Mouse (Mus musculus) CD4-positive, CD25-positive, alpha-beta regulatory T cell, adult 4 months (primary cell): ENCODE data around the gene Olfr1166. TPM values are rescaled to one million over a fixed set of nuclear protein-coding genes. Genes with fewer than 3 reads are reported as not detected.
"Not testable (repeated sequence)": the region's sequence is repeated elsewhere in the genome, so short reads cannot be mapped to it uniquely, and the experiment has no call there.

Experiments
- ATAC-seq: one replicate; pipeline ENCODE4 v1.8.0; 2017
- polyA plus RNA-seq, 2 experiments: library from polyadenylated mRNA; unstranded; fragments of 100-300 nt; shearing (Covaris generic); gene quantifications; one replicate each; pipeline ENCODE4 v1.2.1; 2017

Gene Olfr1166
- polyA plus RNA-seq: not detected

DNA sequence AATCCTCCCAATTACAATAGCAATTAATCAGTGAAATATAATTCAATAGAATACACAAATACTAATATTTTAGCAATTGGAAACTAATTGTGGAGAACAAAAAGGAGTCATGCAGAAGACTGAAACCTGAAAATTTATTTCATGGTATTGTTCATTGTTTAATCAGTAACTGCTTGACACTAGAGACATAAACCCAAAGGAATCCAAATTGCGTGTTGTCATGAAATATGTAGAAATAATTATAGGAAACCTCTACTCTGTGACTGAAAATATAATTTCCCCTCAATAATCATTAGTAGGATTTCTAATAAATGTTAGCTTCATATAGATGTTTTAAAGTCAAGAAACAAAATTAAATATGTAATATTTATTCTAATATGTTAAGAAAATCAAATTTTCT, at the start of gene Olfr1166:
Gene Olfr1166, minus strand, starts transcription at position 101 of the 400 bp plus-strand sequence.
- ATAC-seq: no peak

DNA sequence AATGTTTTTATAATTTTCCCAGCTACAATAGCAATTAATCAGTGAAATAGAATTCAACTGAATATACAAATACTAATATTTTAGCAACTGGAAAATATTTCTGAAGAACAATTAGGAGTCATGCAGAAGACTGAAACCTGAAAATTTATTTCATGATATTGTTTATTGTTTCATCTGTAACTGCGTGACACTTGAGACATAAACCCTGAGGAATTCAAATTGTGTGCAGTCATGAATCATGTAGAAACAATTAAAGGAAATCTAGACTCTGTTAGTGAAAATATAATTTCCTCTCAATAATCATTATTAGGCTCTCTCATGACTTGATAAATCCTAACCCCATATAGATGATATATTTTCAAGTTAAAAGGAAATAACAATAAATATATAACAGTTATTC, 27.0 kb upstream of the Olfr1166 start, which contains the start of gene Olfr1167:
Gene Olfr1167, minus strand, starts transcription at position 101 of the 400 bp plus-strand sequence.
- ATAC-seq: not testable (repeated sequence)

DNA sequence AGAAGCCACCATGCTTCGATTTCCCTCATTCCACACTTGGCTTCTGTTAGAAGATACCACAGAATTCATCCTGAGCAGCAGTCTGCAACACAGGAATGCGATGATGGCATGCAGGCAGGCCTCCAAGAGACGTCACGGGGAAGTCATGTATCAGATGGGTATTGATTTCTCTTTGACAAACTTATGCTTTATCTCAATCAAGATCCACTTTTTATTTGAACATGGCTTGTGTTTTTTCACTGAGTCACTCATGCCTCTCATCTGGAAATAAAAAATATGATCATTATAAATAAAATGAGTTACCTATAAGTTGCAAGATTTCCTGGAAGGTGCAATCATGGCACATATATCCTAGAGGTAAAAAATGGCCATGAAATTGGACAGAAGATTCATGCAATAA, 34.2 kb downstream of the Olfr1166 start, which contains the start of gene Olfr1164:
Gene Olfr1164, minus strand, starts transcription at position 101 of the 400 bp plus-strand sequence.
- ATAC-seq: no peak

Other genes starting within 250 kb of the Olfr1166 start
- under 1 TPM in 1 of 2 experiments, not detected in 1; 0.34 TPM for gene Olfr1153, start 233.3 kb downstream of the Olfr1166 start, polyA plus RNA-seq
- gene Olfr1154, start 223.1 kb downstream of the Olfr1166 start, polyA plus RNA-seq: not detected
- gene Olfr1155, start 183.1 kb downstream of the Olfr1166 start, polyA plus RNA-seq: not detected
- gene Olfr1156, start 175.2 kb downstream of the Olfr1166 start, polyA plus RNA-seq: under 1 TPM in 1 of 2 experiments, not detected in 1; 0.13 TPM
- under 1 TPM in 1 of 2 experiments, not detected in 1; 0.11 TPM for gene Olfr1157, start 160.0 kb downstream of the Olfr1166 start, polyA plus RNA-seq
- not detected for gene Olfr74, start 153.6 kb downstream of the Olfr1166 start, polyA plus RNA-seq
- gene Olfr1158, start 138.2 kb downstream of the Olfr1166 start, polyA plus RNA-seq: not detected
- gene Olfr1160, start 120.0 kb downstream of the Olfr1166 start, polyA plus RNA-seq: under 1 TPM in 1 of 2 experiments, not detected in 1; 0.05 TPM
- gene Olfr1161, start 105.5 kb downstream of the Olfr1166 start, polyA plus RNA-seq: not detected
- gene Olfr73, start 90.6 kb downstream of the Olfr1166 start, polyA plus RNA-seq: not detected
- gene Olfr1162, start 77.1 kb downstream of the Olfr1166 start, polyA plus RNA-seq: under 1 TPM in 1 of 2 experiments, not detected in 1; 0.13 TPM
- gene Olfr1163, start 56.4 kb downstream of the Olfr1166 start, polyA plus RNA-seq: under 1 TPM in 1 of 2 experiments, not detected in 1; 0.32 TPM
- gene Olfr1164, start 34.3 kb downstream of the Olfr1166 start, polyA plus RNA-seq: not detected
- gene Olfr1167, start 26.9 kb upstream of the Olfr1166 start, polyA plus RNA-seq: not detected
- not detected for gene Olfr1168, start 53.6 kb upstream of the Olfr1166 start, polyA plus RNA-seq
- not detected for gene Olfr1170, start 100.1 kb upstream of the Olfr1166 start, polyA plus RNA-seq
- under 1 TPM in 1 of 2 experiments, not detected in 1; 0.13 TPM for gene Olfr1173, start 151.6 kb upstream of the Olfr1166 start, polyA plus RNA-seq
- gene Olfr1174-ps, start 186.9 kb upstream of the Olfr1166 start, polyA plus RNA-seq: not detected
- gene Olfr1175-ps, start 198.9 kb upstream of the Olfr1166 start, polyA plus RNA-seq: not detected
- gene Olfr1176, start 208.4 kb upstream of the Olfr1166 start, polyA plus RNA-seq: not detected
- not detected for gene Olfr1177-ps, start 218.2 kb upstream of the Olfr1166 start, polyA plus RNA-seq